ENCODE assay signal across 8 mouse cellular contexts in genomic region chr2:119207961-119208343, GRCm38 (mm10). TPM values are rescaled to one million over a fixed set of nuclear protein-coding genes. Genes with fewer than 3 reads are reported as not detected.
DNase-seq lines count a peak whose midpoint lies in the region; ATAC-seq and TF ChIP-seq lines count a peak whose summit lies in the region.

No protein-coding gene starts in this region.

- ATAC-seq in kidney, postnatal 0 days (replicated peaks; ENCODE audit: low FRiP score, low read depth): no peak; the same call in 1 of the 2 replicates
- no peak for ATAC-seq in limb, embryonic 13.5 days (ENCODE audit: low FRiP score, low read depth)
- no peak; the same call in 1 of the 2 replicates for ATAC-seq in neural tube, embryonic 12.5 days (ENCODE audit: low FRiP score, low read depth)

- H3K36me3 ChIP-seq in kidney, postnatal 0 days (ENCODE audit: insufficient read depth, low read length): peaks cover 23% of the 10 kb centered on the region; the same call in 1 of the 2 replicates
- H3K36me3 ChIP-seq in limb, embryonic 13.5 days: peaks cover 27% of the 10 kb centered on the region
- peaks cover 18% of the 10 kb centered on the region for H3K36me3 ChIP-seq in neural tube, embryonic 12.5 days

- 13% methylated on average over 6 of the region's 6 CpGs for WGBS in kidney, postnatal 0 days
- 26% methylated on average over 6 of the region's 6 CpGs for WGBS in limb, embryonic 13.5 days
- WGBS in neural tube, embryonic 12.5 days: 25% methylated on average over 6 of the region's 6 CpGs

- H3K9me3 ChIP-seq in kidney, postnatal 0 days (replicated peaks; ENCODE audit: low read length): no peaks in the 10 kb centered on the region
- H3K9me3 ChIP-seq in limb, embryonic 13.5 days: no peaks in the 10 kb centered on the region
- no peaks in the 10 kb centered on the region for H3K9me3 ChIP-seq in neural tube, embryonic 12.5 days

- no peaks in the 10 kb centered on the region for H3K27me3 ChIP-seq in kidney, postnatal 0 days (ENCODE audit: insufficient read depth, low read length)
- H3K27me3 ChIP-seq in limb, embryonic 13.5 days: no peaks in the 10 kb centered on the region
- no peaks in the 10 kb centered on the region for H3K27me3 ChIP-seq in neural tube, embryonic 12.5 days (replicated peaks)

- peak overlapping the region; percentile 66 for H3K4me2 ChIP-seq in kidney, postnatal 0 days (ENCODE audit: low read length)
- peak overlapping the region; percentile 71 for H3K4me2 ChIP-seq in limb, embryonic 13.5 days (replicated peaks)
- H3K4me2 ChIP-seq in neural tube, embryonic 12.5 days (replicated peaks): peak overlapping the region; percentile 61

- H3K27ac ChIP-seq in kidney, postnatal 0 days: peak overlapping the region; percentile 89
- H3K27ac ChIP-seq in embryonic fibroblast, embryonic 13.5 days (ENCODE audit: insufficient read depth, low read length): peak overlapping the region; percentile 69; the same call in 1 of the 2 replicates
- H3K27ac ChIP-seq in limb, embryonic 13.5 days: peak overlapping the region; percentile 91
- no peak overlapping the region for H3K27ac ChIP-seq in neural tube, embryonic 12.5 days

- no peak for TF ChIP-seq POLR2A in embryonic fibroblast, embryonic 13.5 days (IDR thresholded peaks at IDR 0.05; ENCODE audit: low read depth, low read length)

- H3K4me1 ChIP-seq in kidney, postnatal 0 days (replicated peaks; ENCODE audit: insufficient read depth, low read length): peaks cover 6% of the 10 kb centered on the region; the same call in 1 of the 2 replicates
- peaks cover 3% of the 10 kb centered on the region; the same call in 1 of the 2 replicates for H3K4me1 ChIP-seq in embryonic fibroblast, embryonic 13.5 days (ENCODE audit: control insufficient read depth, insufficient read depth, low read length)
- H3K4me1 ChIP-seq in limb, embryonic 13.5 days: peaks cover 22% of the 10 kb centered on the region
- H3K4me1 ChIP-seq in neural tube, embryonic 12.5 days: peaks cover 20% of the 10 kb centered on the region

- DNase-seq in kidney, postnatal 0 days (ENCODE audit: low spot score): no peak
- DNase-seq in kidney, postnatal 14 days: no peak
- no peak for DNase-seq in left cerebral cortex, postnatal 25 days (ENCODE audit: low spot score in 2 of 2)
- DNase-seq in thymus, postnatal 25 days: no peak
- no peak for DNase-seq in left cerebral cortex, postnatal 10 days (ENCODE audit: extremely low spot score in 1 of 2, low spot score in 2 of 2)

- H3K4me3 ChIP-seq in kidney, postnatal 0 days (replicated peaks; ENCODE audit: low read depth, low read length): peak overlapping the region; percentile 78
- peak overlapping the region; percentile 77 for H3K4me3 ChIP-seq in embryonic fibroblast, embryonic 13.5 days (ENCODE audit: insufficient read depth, low read length)
- peak overlapping the region; percentile 76 for H3K4me3 ChIP-seq in limb, embryonic 13.5 days
- H3K4me3 ChIP-seq in neural tube, embryonic 12.5 days: peak overlapping the region; percentile 68

- peak overlapping the region; percentile 71 for H3K9ac ChIP-seq in kidney, postnatal 0 days (ENCODE audit: low read depth, low read length)
- H3K9ac ChIP-seq in limb, embryonic 13.5 days: peak overlapping the region; percentile 74
- H3K9ac ChIP-seq in neural tube, embryonic 12.5 days: peak overlapping the region; percentile 77

- intact Hi-C loops in left cerebral cortex, postnatal 25 days (cut with DNase I): loop anchor here (1.0 to 5.0 kb wide), 2 partner anchors 80 to 96 kb away; partner anchors contain the start of genes Rad51 and Vps18
- intact Hi-C loops in left cerebral cortex, postnatal 10 days (cut with DNase I): no loop called here

- TF ChIP-seq CTCF in kidney, postnatal 0 days (IDR thresholded peaks at IDR 0.05; ENCODE audit: low read depth): no peak
- TF ChIP-seq CTCF in embryonic fibroblast, embryonic 13.5 days (IDR thresholded peaks at IDR 0.05; ENCODE audit: borderline replicate concordance, insufficient read depth, low read length): no peak

RNA-seq across cellular contexts. Expression of gene Zfyve19, which starts 0.5 kb away (rescaled TPM):
- polyA plus RNA-seq in kidney, postnatal 0 days (2015; fragmentation: Nextera tagmentation; extraction: Ambion mirVana): 41.9 and 44.0 TPM in 2 replicates
- 15.2 and 22.5 TPM in 2 replicates for polyA plus RNA-seq in embryonic fibroblast, embryonic 13.5 days (2011; ENCODE audit: insufficient read length, low read depth, missing spikeins)
- polyA plus RNA-seq in limb, embryonic 13.5 days (2015; fragmentation: Nextera tagmentation; extraction: Ambion mirVana): 58.3 and 61.1 TPM in 2 replicates
- polyA plus RNA-seq in neural tube, embryonic 12.5 days (2016; fragmentation: Nextera tagmentation; extraction: Ambion mirVana): 46.5 and 49.3 TPM in 2 replicates
- 10 to 100 TPM; 28.8 to 32.2 TPM for total RNA-seq in left cerebral cortex, postnatal 25 days (2021)
- total RNA-seq in left cerebral cortex, postnatal 10 days (2021): 10 to 100 TPM; 36.0 to 36.4 TPM

RNA-seq across cellular contexts. Expression of gene Dnajc17, which starts 0.6 kb away (rescaled TPM):
- polyA plus RNA-seq in kidney, postnatal 0 days (2015; fragmentation: Nextera tagmentation; extraction: Ambion mirVana): 15.1 and 16.8 TPM in 2 replicates
- polyA plus RNA-seq in embryonic fibroblast, embryonic 13.5 days (2011; ENCODE audit: insufficient read length, low read depth, missing spikeins): 8.1 and 9.6 TPM in 2 replicates
- 23.1 and 25.4 TPM in 2 replicates for polyA plus RNA-seq in limb, embryonic 13.5 days (2015; fragmentation: Nextera tagmentation; extraction: Ambion mirVana)
- polyA plus RNA-seq in neural tube, embryonic 12.5 days (2016; fragmentation: Nextera tagmentation; extraction: Ambion mirVana): 24.9 and 27.2 TPM in 2 replicates
- 10 to 100 TPM; 16.4 to 18.5 TPM for total RNA-seq in left cerebral cortex, postnatal 25 days (2021)
- 10 to 100 TPM; 18.0 to 19.1 TPM for total RNA-seq in left cerebral cortex, postnatal 10 days (2021)

RNA-seq across cellular contexts. Expression of gene Ppp1r14d, which starts 21.8 kb away (rescaled TPM):
- 1.0 and 1.5 TPM in 2 replicates for polyA plus RNA-seq in kidney, postnatal 0 days (2015; fragmentation: Nextera tagmentation; extraction: Ambion mirVana)
- not detected in 2 replicates for polyA plus RNA-seq in embryonic fibroblast, embryonic 13.5 days (2011; ENCODE audit: insufficient read length, low read depth, missing spikeins)
- not detected in 2 replicates for polyA plus RNA-seq in limb, embryonic 13.5 days (2015; fragmentation: Nextera tagmentation; extraction: Ambion mirVana)
- polyA plus RNA-seq in neural tube, embryonic 12.5 days (2016; fragmentation: Nextera tagmentation; extraction: Ambion mirVana): not detected in 2 replicates
- not detected for total RNA-seq in left cerebral cortex, postnatal 25 days (2021)
- total RNA-seq in left cerebral cortex, postnatal 10 days (2021): not detected

RNA-seq across cellular contexts. Expression of gene Spint1, which starts 29.2 kb away (rescaled TPM):
- 62.3 and 62.7 TPM in 2 replicates for polyA plus RNA-seq in kidney, postnatal 0 days (2015; fragmentation: Nextera tagmentation; extraction: Ambion mirVana)
- polyA plus RNA-seq in embryonic fibroblast, embryonic 13.5 days (2011; ENCODE audit: insufficient read length, low read depth, missing spikeins): 0.30 TPM in 1 of 2 replicates, not detected in the other
- 8.0 and 9.4 TPM in 2 replicates for polyA plus RNA-seq in limb, embryonic 13.5 days (2015; fragmentation: Nextera tagmentation; extraction: Ambion mirVana)
- 1.2 and 1.7 TPM in 2 replicates for polyA plus RNA-seq in neural tube, embryonic 12.5 days (2016; fragmentation: Nextera tagmentation; extraction: Ambion mirVana)
- 1 to 10 TPM; 1.3 to 1.4 TPM for total RNA-seq in left cerebral cortex, postnatal 25 days (2021)
- 1 to 10 TPM in 1 of 2 experiments, under 1 TPM in 1; 0.28 to 1.4 TPM for total RNA-seq in left cerebral cortex, postnatal 10 days (2021)

RNA-seq across cellular contexts. Expression of gene Gm14137, which starts 33.6 kb away (rescaled TPM):
- 0.27 and 0.33 TPM in 2 replicates for polyA plus RNA-seq in kidney, postnatal 0 days (2015; fragmentation: Nextera tagmentation; extraction: Ambion mirVana)
- polyA plus RNA-seq in embryonic fibroblast, embryonic 13.5 days (2011; ENCODE audit: insufficient read length, low read depth, missing spikeins): 0.32 TPM in 1 of 2 replicates, not detected in the other
- 0.47 and 0.75 TPM in 2 replicates for polyA plus RNA-seq in limb, embryonic 13.5 days (2015; fragmentation: Nextera tagmentation; extraction: Ambion mirVana)
- polyA plus RNA-seq in neural tube, embryonic 12.5 days (2016; fragmentation: Nextera tagmentation; extraction: Ambion mirVana): 0.86 and 0.91 TPM in 2 replicates
- not detected for total RNA-seq in left cerebral cortex, postnatal 25 days (2021)
- not detected for total RNA-seq in left cerebral cortex, postnatal 10 days (2021)
